Mouse (Mus musculus) thymus, postnatal 25 days (tissue): ENCODE data around the gene Sox14.

ENCODE experiments used
- DNase-seq: peaks from one replicate; pipeline ENCODE4 v3.0.0; 2022

The Sox14 gene

GRCm38 (mm10) chr9:99875618-99876372, at the start of gene Sox14:
Sox14 (minus strand) TSS chr9:99876170.
- peak; percentile 16 for DNase-seq

GRCm38 (mm10) chr9:99879311-99879710, 3.3 kb upstream of the Sox14 start:
- DNase-seq: no peak

- no peak for DNase-seq
Measured at GRCm38 (mm10) chr9:99878588-99878987, 2.6 kb upstream of the Sox14 start.

DNA sequence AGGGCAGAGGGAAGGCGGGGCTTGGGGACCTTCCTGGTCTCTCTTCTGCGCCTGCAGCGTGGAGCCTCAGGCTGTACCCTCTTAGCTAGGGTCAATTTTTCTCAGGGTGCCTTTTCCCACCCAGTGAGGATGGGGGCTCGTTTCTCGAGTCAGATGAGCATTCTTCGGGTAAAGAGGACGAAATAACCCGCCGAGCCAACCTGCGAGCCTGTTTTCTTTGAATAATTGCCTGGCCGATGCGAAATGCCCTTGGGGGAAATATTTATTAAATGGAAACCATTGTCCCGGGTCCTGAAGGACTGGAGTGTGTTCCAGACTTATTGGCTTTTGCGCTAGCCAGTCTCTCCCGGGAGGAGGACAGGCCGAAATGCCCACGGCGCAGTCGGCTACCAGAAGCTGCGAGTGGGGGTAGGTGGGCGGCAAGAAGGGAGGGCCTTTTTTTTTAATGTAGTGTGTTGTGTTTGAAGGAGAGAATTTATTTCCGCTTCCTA, 1.1 kb upstream of the Sox14 start:
- DNase-seq: no peak

- no peak for DNase-seq
Measured at GRCm38 (mm10) chr9:99876373-99877055, 544 bp upstream of the Sox14 start.

DNA sequence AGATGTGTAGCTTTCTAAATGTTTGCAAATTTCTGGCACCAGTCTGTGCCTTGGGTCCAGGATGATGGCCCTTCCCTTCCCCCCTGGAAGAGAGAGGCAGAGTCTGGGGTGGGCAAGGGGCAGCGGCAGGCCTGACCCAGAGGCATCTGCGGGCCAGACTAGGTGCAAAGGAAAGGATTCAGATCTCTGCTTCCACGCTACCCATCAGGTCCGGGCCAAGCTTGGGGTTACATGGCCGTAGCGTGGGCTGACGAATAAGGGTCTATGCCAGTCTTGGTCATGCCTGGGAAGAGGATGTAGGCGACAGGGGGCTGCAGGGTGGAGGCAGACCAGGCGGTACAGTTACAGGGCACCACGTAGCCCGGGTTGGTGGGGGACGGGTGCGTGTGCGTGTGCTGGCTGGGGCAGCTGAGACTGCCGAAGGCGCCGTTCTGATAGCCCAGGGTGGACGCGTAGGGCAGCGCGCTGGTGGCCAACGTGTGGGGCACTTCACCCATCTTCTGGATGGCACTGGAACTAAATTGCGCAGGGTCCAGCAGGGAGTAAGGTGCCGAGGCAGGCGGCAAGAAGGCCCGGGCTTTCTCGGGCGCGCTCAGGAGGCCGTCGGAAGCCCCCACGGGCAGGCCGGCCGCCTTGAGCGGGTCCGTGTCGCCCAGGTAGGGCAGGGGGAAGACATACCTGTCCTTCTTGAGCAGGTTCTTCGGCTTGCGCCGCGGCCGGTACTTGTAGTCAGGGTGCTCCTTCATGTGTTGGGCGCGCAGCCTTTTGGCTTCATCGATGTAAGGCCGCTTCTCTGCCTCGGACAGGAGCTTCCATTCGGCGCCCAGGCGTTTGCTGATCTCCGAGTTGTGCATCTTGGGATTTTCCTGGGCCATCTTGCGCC, 994 bp downstream of the Sox14 start:
- no peak for DNase-seq

DNA sequence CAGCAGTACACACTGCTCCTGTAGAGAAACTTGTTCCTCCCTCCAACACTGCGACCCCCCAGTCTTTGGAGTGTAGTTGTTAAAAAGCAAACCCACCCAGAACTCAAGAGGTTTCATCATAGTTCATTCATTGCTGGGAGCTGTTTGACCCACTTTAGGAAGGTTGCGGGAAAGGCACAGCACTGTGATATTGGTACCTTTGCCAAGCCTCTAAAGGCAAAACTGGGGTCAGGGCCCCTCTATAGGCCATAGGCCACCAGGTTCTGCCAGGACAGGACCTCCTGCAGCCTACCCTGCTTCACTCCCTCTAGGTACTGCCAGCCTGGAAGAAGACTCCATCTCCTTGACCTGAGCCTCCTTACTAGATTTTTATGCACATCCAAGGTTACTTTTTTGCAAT, 2.2 kb downstream of the Sox14 start:
- DNase-seq: no peak

- DNase-seq: no peak
Measured at GRCm38 (mm10) chr9:99873116-99873620, 2.8 kb downstream of the Sox14 start.

DNA sequence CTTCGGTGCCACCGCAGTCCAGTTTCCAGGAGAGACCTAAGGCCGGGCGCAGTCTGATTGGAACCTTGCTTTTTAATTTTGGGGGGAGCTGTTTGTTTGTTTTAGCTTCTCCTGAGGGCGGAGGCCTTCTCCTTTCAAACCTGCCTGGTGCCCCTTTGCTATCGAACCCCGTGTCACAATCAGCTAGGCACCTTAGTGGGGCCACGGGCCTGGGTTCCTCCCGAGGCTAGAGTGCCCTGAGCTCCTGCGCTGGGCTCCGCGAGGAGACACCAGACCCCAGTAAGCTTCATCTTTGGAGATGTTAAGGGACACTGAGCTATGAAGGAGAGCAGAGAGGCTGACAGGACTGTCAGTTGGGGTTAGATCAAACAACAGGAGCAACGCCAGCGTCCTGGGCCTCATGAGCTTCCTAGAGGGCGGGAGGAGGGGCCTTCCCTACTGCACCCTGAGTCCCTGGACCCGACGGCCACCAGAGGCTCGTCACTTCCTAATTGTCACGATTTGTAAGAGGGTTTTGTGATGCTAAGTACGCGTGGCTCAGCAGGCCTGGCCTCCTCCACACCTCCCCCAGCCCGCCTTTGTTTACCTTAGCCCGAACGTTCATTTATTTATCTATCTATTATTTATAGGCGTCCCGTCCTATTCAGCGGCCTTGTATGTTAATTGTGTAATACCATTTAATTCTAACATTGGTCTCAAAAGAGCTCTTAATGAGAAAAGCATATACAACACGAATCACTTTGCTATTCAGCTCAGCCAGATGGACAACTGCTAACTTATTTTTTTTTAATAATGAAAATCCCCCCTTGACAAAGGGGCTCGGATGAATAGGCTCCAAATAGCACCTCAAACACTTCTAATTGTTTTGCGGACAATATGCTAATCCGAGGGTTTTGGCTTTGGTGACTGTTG, 3.5 kb downstream of the Sox14 start:
- DNase-seq: no peak

GRCm38 (mm10) chr9:99871556-99872203, 4.3 kb downstream of the Sox14 start:
- DNase-seq: no peak

DNA sequence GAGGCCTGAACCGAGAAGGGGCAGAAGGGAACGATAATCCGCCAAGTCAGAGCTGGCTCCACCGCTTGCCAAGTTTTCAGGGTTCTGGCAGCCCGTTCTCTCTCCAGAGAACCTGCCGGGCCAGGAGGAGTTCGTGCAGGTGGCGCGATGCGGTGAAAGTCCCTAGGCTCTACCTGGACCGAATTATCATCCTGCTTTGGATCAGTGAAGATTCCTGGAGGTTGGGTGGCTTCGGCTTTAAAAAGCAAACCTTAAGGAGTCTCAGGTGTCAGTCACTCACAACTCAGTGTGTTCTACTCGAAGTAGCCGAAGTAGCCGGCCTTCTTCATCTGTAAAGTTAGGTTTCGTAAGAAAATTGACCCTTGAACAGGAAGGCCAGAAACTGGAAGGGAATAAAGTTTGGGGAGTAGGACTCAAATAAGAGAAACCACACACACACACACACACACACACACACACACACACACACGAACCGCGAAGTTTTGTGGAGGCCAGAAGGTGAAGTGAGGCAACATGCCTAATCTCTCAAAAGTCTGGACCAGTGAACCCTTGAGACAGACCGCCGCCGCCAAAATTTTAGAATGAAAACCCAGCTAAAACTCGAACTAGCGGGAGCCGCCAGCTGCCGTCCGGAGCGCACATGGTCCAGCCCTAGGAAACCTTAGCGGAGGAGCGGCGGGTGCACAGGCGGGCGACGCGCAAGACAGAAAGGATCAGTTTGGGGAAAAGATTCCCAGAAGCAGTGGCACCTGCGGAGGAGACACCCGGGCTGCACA, 5.0 kb downstream of the Sox14 start:
- no peak for DNase-seq

DNA sequence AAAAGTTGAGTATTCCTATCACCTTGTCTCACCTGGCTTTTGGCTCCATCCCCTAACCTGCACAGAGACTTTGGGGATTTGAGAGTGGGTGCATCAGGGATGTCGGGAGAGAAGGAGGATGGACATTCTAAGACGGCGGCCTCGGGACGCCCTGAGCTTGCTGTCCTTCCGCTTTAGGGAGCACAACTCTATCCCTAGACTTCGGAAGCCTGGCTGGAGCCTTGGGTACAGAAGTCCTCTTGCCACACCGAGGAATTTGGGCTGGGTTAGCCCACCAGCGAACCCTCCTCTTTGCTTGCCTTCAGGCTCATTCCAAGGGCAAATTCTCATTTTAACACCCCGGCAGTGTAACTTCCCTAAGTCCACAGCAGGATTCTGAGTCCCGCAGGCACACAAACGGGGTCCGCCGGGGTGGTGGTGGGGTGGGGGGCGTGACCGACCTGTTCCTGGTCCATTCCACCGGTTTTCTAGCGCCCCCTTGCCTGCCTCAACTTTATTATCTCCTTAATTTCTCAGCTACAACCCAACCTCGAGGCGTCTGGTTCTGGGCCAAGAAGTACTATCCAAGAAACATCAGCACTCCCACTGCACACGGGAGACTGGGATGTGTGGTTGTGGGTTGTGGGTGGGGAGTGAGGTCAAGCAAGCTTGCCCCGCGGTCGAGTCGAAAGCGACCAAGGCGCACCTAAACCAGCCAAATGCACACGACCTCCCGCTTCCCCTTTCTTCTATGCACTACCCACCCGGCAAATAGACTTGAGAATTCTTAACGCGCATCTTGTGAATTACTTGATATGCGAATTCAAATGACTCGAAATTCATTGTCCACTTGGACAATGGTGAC, 5.8 kb downstream of the Sox14 start:
- no peak for DNase-seq

DNA sequence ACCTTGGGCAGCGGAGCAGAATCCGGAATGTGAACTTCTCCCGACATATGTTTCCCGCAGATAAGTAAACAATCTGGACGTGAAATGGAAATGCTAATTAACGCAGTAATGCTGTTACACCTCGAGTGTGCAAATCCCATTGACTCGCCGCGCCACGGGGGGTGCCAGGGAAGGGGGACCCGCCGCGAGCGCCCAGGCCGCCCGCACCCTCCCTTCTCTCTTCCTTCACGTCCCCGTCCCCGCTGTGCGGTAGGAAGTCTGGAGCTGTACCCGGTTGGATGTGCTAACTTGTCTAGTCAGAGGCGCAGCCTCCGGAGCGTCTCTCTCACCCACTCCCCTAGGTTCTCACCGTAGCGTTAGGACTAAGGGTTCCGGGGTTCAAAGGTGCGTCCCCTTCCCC, 6.7 kb downstream of the Sox14 start:
- no peak for DNase-seq

GRCm38 (mm10) chr9:99868606-99869005, 7.4 kb downstream of the Sox14 start:
- no peak for DNase-seq

GRCm38 (mm10) chr9:99868054-99868453, 7.9 kb downstream of the Sox14 start:
- no peak for DNase-seq

DNA sequence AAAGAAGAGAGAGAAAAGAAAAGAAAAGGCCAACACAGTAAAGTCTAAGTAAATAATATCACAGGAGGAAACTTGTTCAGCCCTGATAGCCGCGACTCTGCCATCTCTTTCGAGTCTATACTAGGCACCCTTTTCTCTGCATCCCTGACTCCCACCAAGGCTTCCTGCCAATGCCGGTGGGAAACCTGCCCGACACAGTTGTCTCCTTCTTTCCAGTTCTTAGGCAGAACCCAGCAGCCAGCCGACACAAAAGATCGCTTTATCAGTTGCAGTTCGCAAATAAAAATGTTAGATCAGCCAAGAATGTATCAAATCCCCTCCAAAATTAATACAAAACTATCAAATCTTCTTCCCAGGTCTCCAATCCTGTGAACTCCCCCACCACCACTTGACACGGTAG, 13.0 kb downstream of the Sox14 start:
- no peak for DNase-seq

- DNase-seq: no peak
Measured at GRCm38 (mm10) chr9:99854486-99854885, 21.5 kb downstream of the Sox14 start.

DNA sequence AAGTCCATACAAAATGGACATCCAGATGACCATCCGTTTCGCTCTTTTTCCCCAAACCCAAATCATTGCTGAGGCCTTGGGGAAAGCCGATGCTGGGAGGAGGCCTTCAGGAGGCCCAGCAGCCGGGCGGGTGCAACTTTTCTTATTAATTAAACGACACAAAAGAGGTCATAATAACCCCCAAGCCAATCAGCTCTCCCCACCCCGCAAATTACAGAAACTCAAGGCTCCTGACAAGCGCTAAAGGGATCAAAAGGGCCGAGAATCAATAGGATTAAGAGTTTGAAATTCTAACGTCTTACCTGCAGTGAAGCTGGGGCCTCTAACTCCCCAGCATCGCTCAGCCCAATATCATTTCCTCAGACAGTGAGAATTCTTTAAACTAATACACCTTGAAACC, 22.6 kb downstream of the Sox14 start:
- no peak for DNase-seq

- no peak for DNase-seq
Measured at GRCm38 (mm10) chr9:99850354-99850753, 25.6 kb downstream of the Sox14 start.

GRCm38 (mm10) chr9:99848327-99848726, 27.6 kb downstream of the Sox14 start:
- DNase-seq: no peak
